Mouse (Mus musculus) embryonic facial prominence, embryonic 10.5 days (tissue): ENCODE measurements around the gene Calcrl. TPM values are rescaled to one million over a fixed set of nuclear protein-coding genes. Genes with fewer than 3 reads are reported as not detected.

ENCODE experiments used
- DNase-seq: peaks from one replicate; pipeline ENCODE4 v3.0.0-alpha.2; 2017; ENCODE audit warnings: low spot score
- H3K27ac ChIP-seq: fragments of 300-500 bp; sonication (generic); replicated peaks from 2 replicates; pipeline ENCODE4 v1.5.1; 2016; ENCODE audit warnings: mild to moderate bottlenecking
- H3K27me3 ChIP-seq: fragments of 300-500 bp; sonication (generic); replicated peaks from 2 replicates; pipeline ENCODE4 v1.6.1; 2016; ENCODE audit warnings: low read depth, mild to moderate bottlenecking; ENCODE audit not compliant: poor library complexity, severe bottlenecking
- H3K36me3 ChIP-seq: fragments of 300-500 bp; sonication (generic); replicated peaks from 2 replicates; pipeline ENCODE4 v1.6.1; 2016; ENCODE audit warnings: mild to moderate bottlenecking, moderate library complexity
- H3K4me1 ChIP-seq: fragments of 300-500 bp; sonication (generic); 2 replicates; pipeline ENCODE4 v1.6.1; 2016
- H3K4me3 ChIP-seq: fragments of 300-500 bp; sonication (generic); 2 replicates; pipeline ENCODE4 v1.5.1; 2016; ENCODE audit warnings: mild to moderate bottlenecking, moderate library complexity
- H3K9me3 ChIP-seq: fragments of 300-500 bp; sonication (generic); 2 replicates; pipeline ENCODE4 v1.6.1; 2016; ENCODE audit warnings: mild to moderate bottlenecking
- WGBS: fragments of 180-500 bp; shearing (Covaris S2); methylation state at CpG from one replicate; pipeline ENCODE4 v1.1.7; 2016; 5-methylcytosine and 5-hydroxymethylcytosine counted together
- polyA plus RNA-seq: library from polyadenylated mRNA; unstranded; fragments of >200 nt; fragmentation: Nextera tagmentation; extraction: Ambion mirVana; gene quantifications from 2 replicates; pipeline ENCODE4 v1.2.1, GENCODE M21; 2016

Gene Calcrl
- polyA plus RNA-seq = 14.8 and 18.5 TPM in 2 replicates

DNA sequence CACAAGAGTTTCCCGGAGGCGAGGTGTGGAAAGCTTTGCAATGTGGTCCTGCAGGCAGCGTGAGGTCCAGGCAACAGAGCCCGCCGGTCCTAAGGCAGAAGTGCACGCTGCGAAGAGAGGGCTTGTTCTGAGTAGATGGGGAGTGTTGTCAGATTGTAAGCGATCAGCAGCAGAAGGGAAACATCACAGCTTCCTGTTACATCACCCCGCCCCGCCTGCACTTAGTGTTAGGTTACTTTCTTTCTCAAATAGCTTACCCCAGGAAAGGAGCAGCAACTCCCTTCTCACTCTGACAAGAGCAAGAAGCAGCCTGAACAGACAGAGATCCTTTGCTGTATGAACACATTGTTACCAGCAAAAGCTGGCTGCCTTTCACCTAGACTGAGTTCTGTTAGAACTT is at the start of gene Calcrl:
Gene Calcrl (minus strand): TSS at position 274 of the 400 bp plus-strand sequence.
- Histone ChIP-seq H3K27me3 (no peaks in the 10 kb centered on the region), H3K36me3 (no peaks in the 10 kb centered on the region), H3K9me3 (no peaks in the 10 kb centered on the region), H3K4me3 (peak within 1 kb of the TSS; percentile 53), H3K4me1 (peaks cover 22% of the 10 kb centered on the region), H3K27ac (peak within 1 kb of the TSS; percentile 78)
- WGBS = under 1% methylated on average over 10 of the region's 10 CpGs
- DNase-seq = peak; percentile 81

DNA sequence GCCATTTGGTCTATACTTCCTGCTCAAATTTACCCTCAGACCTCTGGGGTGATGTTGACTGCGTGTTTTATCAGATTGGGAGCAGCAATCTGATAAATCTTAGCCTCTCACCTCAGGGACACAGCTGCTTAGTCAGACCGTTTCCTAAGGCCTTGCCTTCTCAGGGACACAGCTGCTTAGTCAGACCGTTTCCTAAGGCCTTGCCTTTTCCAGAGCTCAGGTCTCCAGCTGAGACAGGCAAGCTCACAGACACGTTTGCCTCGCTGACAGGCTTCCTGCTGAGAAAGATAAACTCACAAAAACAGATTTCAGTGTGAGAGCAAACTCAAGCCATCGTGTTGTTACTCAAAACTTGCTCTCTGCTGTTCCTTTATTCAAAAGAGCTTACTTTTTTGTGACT is 49.4 kb upstream of the Calcrl start:
- Histone ChIP-seq H3K27ac (peak overlapping the region; percentile 66), H3K4me1 (peaks cover 27% of the 10 kb centered on the region), H3K36me3 (no peaks in the 10 kb centered on the region), H3K27me3 (no peaks in the 10 kb centered on the region), H3K4me3 (no peak overlapping the region), H3K9me3 (no peaks in the 10 kb centered on the region)
- no peak for DNase-seq
- 9% methylated on average over 6 of the region's 6 CpGs for WGBS

DNA sequence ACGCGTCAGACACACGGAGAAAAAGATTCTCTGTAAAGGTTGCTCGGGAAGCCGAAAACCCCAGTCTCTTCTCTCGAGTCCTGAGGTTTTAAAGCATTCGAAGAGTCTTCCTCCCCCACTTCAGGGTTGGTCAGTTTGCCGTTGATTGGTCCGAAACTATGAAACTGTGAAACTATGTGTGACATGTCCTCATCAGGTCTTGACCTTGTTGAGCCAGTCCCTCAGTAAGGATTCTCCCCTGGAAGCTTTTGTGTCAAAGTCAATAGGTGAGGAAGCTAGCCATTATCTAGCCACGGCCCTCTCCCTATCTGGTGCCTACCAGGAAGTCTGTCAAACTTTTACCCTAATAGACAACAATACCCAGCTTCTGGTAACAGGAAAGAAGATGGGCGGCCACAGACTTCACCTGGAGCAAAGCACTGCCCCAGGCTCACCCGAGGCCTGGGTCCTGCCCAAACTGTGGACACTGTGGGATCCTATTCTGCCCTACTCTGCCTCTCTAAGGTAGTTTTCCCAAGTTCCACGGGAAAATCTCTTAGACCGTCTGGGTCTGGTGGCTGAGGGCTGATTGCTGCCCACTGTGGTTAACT is 48.8 kb upstream of the Calcrl start:
- Histone ChIP-seq H3K4me1 (peaks cover 27% of the 10 kb centered on the region), H3K27me3 (no peaks in the 10 kb centered on the region), H3K9me3 (no peaks in the 10 kb centered on the region), H3K4me3 (no peak overlapping the region), H3K27ac (peak overlapping the region; percentile 66), H3K36me3 (no peaks in the 10 kb centered on the region)
- 78% methylated on average over 14 of the region's 14 CpGs for WGBS
- DNase-seq = no peak

DNA sequence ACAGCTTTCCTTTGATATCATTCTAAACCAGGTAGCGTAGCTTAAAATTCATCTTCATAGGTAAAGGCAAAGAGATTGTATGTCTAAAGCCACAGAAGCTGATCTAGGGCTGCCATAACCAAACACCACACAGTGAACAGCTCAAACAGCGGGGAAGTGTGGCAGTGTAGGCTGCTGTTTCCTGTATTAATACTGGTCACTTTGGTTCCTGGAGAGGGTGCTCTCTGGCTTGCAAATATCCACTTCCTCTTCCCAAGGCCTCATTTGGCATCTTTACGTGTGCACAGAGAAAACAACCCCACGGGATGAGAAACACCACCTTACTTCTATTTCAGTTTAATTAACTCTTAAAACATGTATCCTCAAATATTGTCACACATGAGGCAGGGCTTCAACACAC is 42.2 kb upstream of the Calcrl start:
- 83% methylated on average over 4 of the region's 4 CpGs for WGBS

DNA sequence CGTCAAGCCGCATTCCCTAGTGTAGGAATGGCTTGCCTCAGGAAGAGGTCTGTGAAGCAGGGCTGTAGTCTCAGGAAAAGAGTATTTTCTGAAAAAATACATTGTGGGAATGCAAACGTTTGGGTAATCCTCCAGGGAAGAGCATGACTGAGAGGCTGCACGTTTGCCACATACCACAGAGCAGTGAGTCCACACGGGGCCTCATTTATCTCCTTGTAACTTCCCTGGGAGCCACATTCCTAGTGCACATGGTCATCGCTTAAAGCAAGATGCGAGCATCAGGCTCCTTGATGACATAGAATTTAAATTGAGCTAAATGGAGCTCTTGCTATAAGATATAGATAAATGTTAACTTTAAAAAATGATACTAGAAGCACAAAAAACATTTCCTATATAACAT is 39.7 kb upstream of the Calcrl start:
- Histone ChIP-seq H3K36me3 (no peaks in the 10 kb centered on the region), H3K4me1 (peaks cover 3% of the 10 kb centered on the region; the same call in 1 of the 2 replicates), H3K9me3 (no peaks in the 10 kb centered on the region), H3K27me3 (no peaks in the 10 kb centered on the region), H3K4me3 (no peak overlapping the region), H3K27ac (no peak overlapping the region)
- 41% methylated on average over 7 of the region's 7 CpGs for WGBS
- no peak for DNase-seq

More for the DNA sequence above, 42.2 kb upstream of the Calcrl start:
- Histone ChIP-seq H3K36me3 (no peaks in the 10 kb centered on the region), H3K27me3 (no peaks in the 10 kb centered on the region), H3K27ac (no peak overlapping the region), H3K4me1 (peaks cover 3% of the 10 kb centered on the region; the same call in 1 of the 2 replicates), H3K4me3 (no peak overlapping the region), H3K9me3 (no peaks in the 10 kb centered on the region)
- DNase-seq = no peak

- Histone ChIP-seq H3K36me3 (no peaks in the 10 kb centered on the region), H3K27ac (no peak overlapping the region), H3K4me1 (peaks cover 3% of the 10 kb centered on the region; the same call in 1 of the 2 replicates), H3K9me3 (no peaks in the 10 kb centered on the region), H3K4me3 (no peak overlapping the region), H3K27me3 (no peaks in the 10 kb centered on the region)
- WGBS = 89% methylated on average over 3 of the region's 3 CpGs
- no peak for DNase-seq
Observed at GRCm38 (mm10) chr2:84462411-84462810, 37.2 kb upstream of the Calcrl start.

- H3K4me1 ChIP-seq = 0 out of 2 replicates have a peak, but pooled peaks cover 3% of the 10 kb centered on the region
- 62% methylated on average over 11 of the region's 11 CpGs for WGBS
- DNase-seq = no peak
- no peak overlapping the region for H3K27ac ChIP-seq
- H3K9me3 ChIP-seq = no peaks in the 10 kb centered on the region
- no peaks in the 10 kb centered on the region for H3K36me3 ChIP-seq
- no peaks in the 10 kb centered on the region for H3K27me3 ChIP-seq
- no peak overlapping the region for H3K4me3 ChIP-seq
Observed at GRCm38 (mm10) chr2:84459651-84460177, 34.5 kb upstream of the Calcrl start.

DNA sequence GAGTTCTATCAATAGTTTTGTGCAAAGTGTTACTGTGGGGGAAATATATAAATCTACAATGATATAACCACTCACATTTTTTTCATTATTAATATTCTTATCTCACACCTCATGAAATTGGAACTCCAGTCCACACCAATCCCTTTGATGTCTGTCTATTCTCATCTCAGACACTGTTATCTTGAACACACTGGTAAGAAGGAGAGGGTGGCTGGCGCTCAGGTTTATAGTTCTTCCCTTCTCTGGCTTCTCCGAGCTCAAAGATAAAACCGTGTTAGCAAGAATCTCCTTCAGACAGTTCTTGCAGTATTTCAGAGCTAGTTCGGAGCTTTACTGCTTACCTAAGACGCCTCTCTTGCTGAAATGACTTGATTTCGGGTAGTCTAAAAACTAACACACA is 32.0 kb upstream of the Calcrl start:
- Histone ChIP-seq H3K4me3 (no peak overlapping the region), H3K4me1 (0 out of 2 replicates have a peak, but pooled peaks cover 3% of the 10 kb centered on the region), H3K27ac (no peak overlapping the region), H3K9me3 (no peaks in the 10 kb centered on the region), H3K36me3 (no peaks in the 10 kb centered on the region), H3K27me3 (no peaks in the 10 kb centered on the region)
- no peak for DNase-seq
- WGBS = 90% methylated on average over 6 of the region's 6 CpGs

DNA sequence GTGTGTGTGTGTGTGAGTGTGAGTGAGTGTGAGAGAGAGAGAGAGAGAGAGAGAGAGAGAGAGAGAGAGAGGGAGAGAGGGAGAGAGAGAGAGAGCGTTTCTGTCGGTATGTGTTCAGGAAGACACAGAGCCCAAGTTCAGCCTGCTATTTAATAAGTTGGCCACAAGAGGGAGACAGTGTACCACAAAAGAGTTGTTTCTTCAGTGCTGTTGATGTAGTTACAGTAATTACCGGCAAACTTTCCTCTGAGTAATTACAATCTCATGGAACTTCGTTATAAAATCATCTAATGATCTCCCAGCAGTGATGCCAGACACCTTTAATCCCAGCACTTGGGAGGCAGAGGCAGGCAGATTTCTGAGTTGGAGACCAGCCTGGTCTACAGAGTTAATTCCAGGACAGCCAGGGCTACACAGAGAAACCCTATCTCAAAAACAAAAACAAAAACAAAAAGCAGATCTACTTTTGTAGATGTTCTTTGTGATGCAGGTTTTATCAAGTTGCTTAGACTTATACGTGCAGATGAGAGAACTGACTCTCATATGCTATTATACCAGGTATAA is 30.1 kb upstream of the Calcrl start:
- DNase-seq = peak; percentile 57
- Histone ChIP-seq H3K36me3 (no peaks in the 10 kb centered on the region), H3K27me3 (no peaks in the 10 kb centered on the region), H3K4me1 (0 out of 2 replicates have a peak, but pooled peaks cover 3% of the 10 kb centered on the region), H3K27ac (0 out of 2 replicates have a peak overlapping the region, but pooled peaks have one; percentile 0), H3K4me3 (no peak overlapping the region), H3K9me3 (no peaks in the 10 kb centered on the region)
- WGBS = 10% methylated on average over 5 of the region's 5 CpGs

GRCm38 (mm10) chr2:84454551-84455235 is 29.5 kb upstream of the Calcrl start:
- H3K4me3 ChIP-seq = no peak overlapping the region
- H3K9me3 ChIP-seq = no peaks in the 10 kb centered on the region
- no peak for DNase-seq
- no peaks in the 10 kb centered on the region for H3K27me3 ChIP-seq
- 0 out of 2 replicates have a peak, but pooled peaks cover 3% of the 10 kb centered on the region for H3K4me1 ChIP-seq
- H3K27ac ChIP-seq = 0 out of 2 replicates have a peak overlapping the region, but pooled peaks have one; percentile 0
- 63% methylated on average over 10 of the region's 10 CpGs for WGBS
- no peaks in the 10 kb centered on the region for H3K36me3 ChIP-seq

- no peak for DNase-seq
- whole genome bisulfite sequencing = 15% methylated on average over 5 of the region's 5 CpGs
- 0 out of 2 replicates have a peak, but pooled peaks cover 3% of the 10 kb centered on the region for H3K4me1 ChIP-seq
Observed at GRCm38 (mm10) chr2:84454051-84454450, 28.8 kb upstream of the Calcrl start.

GRCm38 (mm10) chr2:84445499-84445898 is 20.3 kb upstream of the Calcrl start:
- 92% methylated on average over 1 of the region's 1 CpGs for WGBS
- DNase-seq = no peak
- no peaks in the 10 kb centered on the region for H3K9me3 ChIP-seq
- no peak overlapping the region for H3K4me3 ChIP-seq
- no peaks in the 10 kb centered on the region for H3K36me3 ChIP-seq
- H3K4me1 ChIP-seq = no peaks in the 10 kb centered on the region
- H3K27ac ChIP-seq = no peak overlapping the region
- no peaks in the 10 kb centered on the region for H3K27me3 ChIP-seq

More at GRCm38 (mm10) chr2:84454051-84454450, 28.8 kb upstream of the Calcrl start:
- no peaks in the 10 kb centered on the region for H3K27me3 ChIP-seq
- no peaks in the 10 kb centered on the region for H3K36me3 ChIP-seq
- H3K27ac ChIP-seq = no peak overlapping the region
- no peaks in the 10 kb centered on the region for H3K9me3 ChIP-seq
- H3K4me3 ChIP-seq = no peak overlapping the region
